Comparison of ENCODE assay signal across 12 mouse cellular contexts in genomic region chr1:93845766-93846366, GRCm38 (mm10). TPM values are rescaled to one million over a fixed set of nuclear protein-coding genes. Genes with fewer than 3 reads are reported as not detected.
DNase-seq lines count a peak whose midpoint lies in the region; ATAC-seq and TF ChIP-seq lines count a peak whose summit lies in the region.
"Not testable (repeated sequence)": the region's sequence is repeated elsewhere in the genome, so short reads cannot be mapped to it uniquely, and the experiment has no call there.
"Had no signal": no experiment of that assay in that cellular context is flagged by ENCODE, and none has a peak within 500 bp of the region (broad histone marks: within the 10 kb centered on the region; RNA-seq: fewer than 3 reads in every experiment).

No protein-coding gene starts in this region.

- not testable (repeated sequence) for H3K4me1 ChIP-seq in forebrain, embryonic 15.5 days; intestine, embryonic 14.5 days (replicated peaks; ENCODE audit: control insufficient read depth, insufficient read depth, low read length); kidney, postnatal 0 days (replicated peaks; ENCODE audit: insufficient read depth, low read length); midbrain, embryonic 16.5 days (ENCODE audit: control insufficient read depth, insufficient read depth, low read length)

- in situ Hi-C loops in Patski (cut with MboI; ENCODE audit: low pct_unique_long_range_greater_than_20kb) = not testable (repeated sequence)

- H3K9me3 ChIP-seq in forebrain, embryonic 15.5 days; intestine, embryonic 14.5 days (ENCODE audit: control insufficient read depth, low read length); kidney, postnatal 0 days (replicated peaks; ENCODE audit: low read length); midbrain, embryonic 16.5 days (replicated peaks; ENCODE audit: control insufficient read depth, low read length, poor library complexity, severe bottlenecking): not testable (repeated sequence)

- H3K36me3 ChIP-seq in forebrain, embryonic 15.5 days; intestine, embryonic 14.5 days (ENCODE audit: control insufficient read depth, insufficient read depth, low read length); kidney, postnatal 0 days (ENCODE audit: insufficient read depth, low read length); midbrain, embryonic 16.5 days (ENCODE audit: control insufficient read depth, insufficient read depth, low read length): not testable (repeated sequence)

- ATAC-seq in Patski = peak; percentile 97
- peak; percentile 81; the same call in 1 of the 2 replicates for ATAC-seq in forebrain, embryonic 15.5 days (replicated peaks)
- peak; percentile 80 to 93 for ATAC-seq in hematopoietic stem cell, adult 5-6 weeks (replicated peaks in 1 of 2; ENCODE audit: insufficient read depth in 1 of 2, low FRiP score in 2 of 2, low TSS enrichment in 1 of 2, low read depth in 1 of 2, poor library complexity in 2 of 2, severe bottlenecking in 2 of 2)
- ATAC-seq in intestine, embryonic 14.5 days (replicated peaks; ENCODE audit: low FRiP score, low TSS enrichment, low read depth) = peak; percentile 62; the same call in 1 of the 2 replicates
- ATAC-seq in kidney, postnatal 0 days (replicated peaks; ENCODE audit: low FRiP score, low read depth) = peak; percentile 54; the same call in 1 of the 2 replicates
- ATAC-seq in megakaryocyte progenitor cell, adult 5-6 weeks (replicated peaks; ENCODE audit: poor library complexity) = peak; percentile 99
- ATAC-seq in midbrain, embryonic 16.5 days = 0 out of 2 replicates have a peak, but pooled peaks have one; percentile 45

- WGBS in forebrain, embryonic 15.5 days = 97% methylated on average over 2 of the region's 3 CpGs
- 70% methylated on average over 1 of the region's 3 CpGs for WGBS in intestine, embryonic 14.5 days
- WGBS in kidney, postnatal 0 days = 25% methylated on average over 1 of the region's 3 CpGs
- 36% methylated on average over 1 of the region's 3 CpGs for WGBS in midbrain, embryonic 16.5 days

- not testable (repeated sequence) for H3K4me2 ChIP-seq in forebrain, embryonic 15.5 days (replicated peaks); intestine, embryonic 14.5 days (ENCODE audit: low read length); kidney, postnatal 0 days (ENCODE audit: low read length); midbrain, embryonic 16.5 days (ENCODE audit: low read length)

- CTCF ChIA-PET in Patski (lab: Charles Lee) = not testable (repeated sequence)

- TF ChIP-seq CTCF in Patski (IDR thresholded peaks at IDR 0.05); kidney, postnatal 0 days (IDR thresholded peaks at IDR 0.05; ENCODE audit: low read depth): not testable (repeated sequence)

- H3K27ac ChIP-seq in forebrain, embryonic 15.5 days (replicated peaks); intestine, embryonic 14.5 days (ENCODE audit: low read depth); kidney, postnatal 0 days; midbrain, embryonic 16.5 days (ENCODE audit: low read length): not testable (repeated sequence)

- DNase-seq in Patski (ENCODE audit: low read depth, low spot score); intestine, embryonic 14.5 days (ENCODE audit: low spot score); kidney, postnatal 0 days (ENCODE audit: low spot score): not testable (repeated sequence)

- not testable (repeated sequence) for H3K9ac ChIP-seq in forebrain, embryonic 15.5 days (replicated peaks); intestine, embryonic 14.5 days (ENCODE audit: low read length); kidney, postnatal 0 days (ENCODE audit: low read depth, low read length); midbrain, embryonic 16.5 days (ENCODE audit: low read depth, low read length)

- not testable (repeated sequence) for H3K4me3 ChIP-seq in forebrain, embryonic 15.5 days; intestine, embryonic 14.5 days (ENCODE audit: low read depth, low read length); kidney, postnatal 0 days (replicated peaks; ENCODE audit: low read depth, low read length); midbrain, embryonic 16.5 days (ENCODE audit: low read depth, low read length)

- not testable (repeated sequence) for H3K27me3 ChIP-seq in Patski; forebrain, embryonic 15.5 days; intestine, embryonic 14.5 days (replicated peaks; ENCODE audit: control insufficient read depth, insufficient read depth, low read length); kidney, postnatal 0 days (ENCODE audit: insufficient read depth, low read length); midbrain, embryonic 16.5 days (ENCODE audit: control insufficient read depth, insufficient read depth, low read depth, low read length)

- POLR2A ChIA-PET in Patski (lab: Charles Lee) = not testable (repeated sequence)

RNA-seq across cellular contexts. Expression of gene Gal3st2, which starts 15.2 kb away (rescaled TPM):
- not detected for polyA plus RNA-seq in Patski (2021)
- not detected in 2 replicates for polyA plus RNA-seq in forebrain, embryonic 15.5 days (2015; fragmentation: Nextera tagmentation; extraction: Ambion mirVana)
- not detected in 2 replicates for total RNA-seq in hematopoietic stem cell, adult 5-6 weeks (2017)
- polyA plus RNA-seq in intestine, embryonic 14.5 days (2014; fragmentation: Nextera tagmentation; extraction: Ambion mirVana) = 0.09 and 0.19 TPM in 2 replicates
- polyA plus RNA-seq in kidney, postnatal 0 days (2015; fragmentation: Nextera tagmentation; extraction: Ambion mirVana) = 0.13 and 0.19 TPM in 2 replicates
- total RNA-seq in megakaryocyte progenitor cell, adult 5-6 weeks (2015) = 0.15 TPM in 1 of 2 replicates, not detected in the other
- not detected in 2 replicates for total RNA-seq in megakaryocyte progenitor cell, adult 5-6 weeks (2017)
- not detected in 2 replicates for polyA plus RNA-seq in midbrain, embryonic 16.5 days (2015; fragmentation: Nextera tagmentation; extraction: Ambion mirVana)
- total RNA-seq: adrenal gland, postnatal 36 days; gastrocnemius, postnatal 36 days had no signal
- polyA plus RNA-seq: hindbrain, embryonic 15.5 days; liver, embryonic 12.5 days; neural tube, embryonic 13.5 days had no signal

RNA-seq across cellular contexts. Expression of gene D2hgdh, which starts 21.2 kb away (rescaled TPM):
- polyA plus RNA-seq in Patski (2021) = 34.9 TPM
- 15.5 and 16.1 TPM in 2 replicates for polyA plus RNA-seq in forebrain, embryonic 15.5 days (2015; fragmentation: Nextera tagmentation; extraction: Ambion mirVana)
- total RNA-seq in hematopoietic stem cell, adult 5-6 weeks (2017) = 29.5 and 33.8 TPM in 2 replicates
- 13.5 and 14.8 TPM in 2 replicates for polyA plus RNA-seq in intestine, embryonic 14.5 days (2014; fragmentation: Nextera tagmentation; extraction: Ambion mirVana)
- polyA plus RNA-seq in kidney, postnatal 0 days (2015; fragmentation: Nextera tagmentation; extraction: Ambion mirVana) = 12.7 and 13.3 TPM in 2 replicates
- total RNA-seq in megakaryocyte progenitor cell, adult 5-6 weeks (2015) = 11.5 and 14.4 TPM in 2 replicates
- 16.5 and 17.0 TPM in 2 replicates for total RNA-seq in megakaryocyte progenitor cell, adult 5-6 weeks (2017)
- 15.7 and 16.7 TPM in 2 replicates for polyA plus RNA-seq in midbrain, embryonic 16.5 days (2015; fragmentation: Nextera tagmentation; extraction: Ambion mirVana)

RNA-seq across cellular contexts. Expression of gene Ing5, which starts 42.1 kb away (rescaled TPM):
- polyA plus RNA-seq in Patski (2021) = 10.4 TPM
- polyA plus RNA-seq in forebrain, embryonic 15.5 days (2015; fragmentation: Nextera tagmentation; extraction: Ambion mirVana) = 10.7 and 11.4 TPM in 2 replicates
- total RNA-seq in hematopoietic stem cell, adult 5-6 weeks (2017) = 37.6 and 48.7 TPM in 2 replicates
- 19.7 and 23.2 TPM in 2 replicates for polyA plus RNA-seq in intestine, embryonic 14.5 days (2014; fragmentation: Nextera tagmentation; extraction: Ambion mirVana)
- 9.6 and 11.4 TPM in 2 replicates for polyA plus RNA-seq in kidney, postnatal 0 days (2015; fragmentation: Nextera tagmentation; extraction: Ambion mirVana)
- total RNA-seq in megakaryocyte progenitor cell, adult 5-6 weeks (2015) = 9.0 and 10.2 TPM in 2 replicates
- 38.3 and 42.8 TPM in 2 replicates for total RNA-seq in megakaryocyte progenitor cell, adult 5-6 weeks (2017)
- 10.0 and 10.4 TPM in 2 replicates for polyA plus RNA-seq in midbrain, embryonic 16.5 days (2015; fragmentation: Nextera tagmentation; extraction: Ambion mirVana)

RNA-seq across cellular contexts. Expression of gene Dtymk, which starts 44.1 kb away (rescaled TPM):
- polyA plus RNA-seq in Patski (2021) = 86.4 TPM
- 183 and 192 TPM in 2 replicates for polyA plus RNA-seq in forebrain, embryonic 15.5 days (2015; fragmentation: Nextera tagmentation; extraction: Ambion mirVana)
- 184 and 237 TPM in 2 replicates for total RNA-seq in hematopoietic stem cell, adult 5-6 weeks (2017)
- 272 and 288 TPM in 2 replicates for polyA plus RNA-seq in intestine, embryonic 14.5 days (2014; fragmentation: Nextera tagmentation; extraction: Ambion mirVana)
- 179 and 191 TPM in 2 replicates for polyA plus RNA-seq in kidney, postnatal 0 days (2015; fragmentation: Nextera tagmentation; extraction: Ambion mirVana)
- 234 TPM in 2 replicates for total RNA-seq in megakaryocyte progenitor cell, adult 5-6 weeks (2015)
- 229 and 230 TPM in 2 replicates for total RNA-seq in megakaryocyte progenitor cell, adult 5-6 weeks (2017)
- polyA plus RNA-seq in midbrain, embryonic 16.5 days (2015; fragmentation: Nextera tagmentation; extraction: Ambion mirVana) = 134 and 140 TPM in 2 replicates

Comparison
In these comparisons a context has a peak if more than half of its experiments do, and no peak if none do; other contexts are left out.
1. ATAC-seq: peak in every context shown above with its lines; median percentile 99 in megakaryocyte progenitor cell, adult 5-6 weeks; 97 in Patski; 86 in hematopoietic stem cell, adult 5-6 weeks; 81 in forebrain, embryonic 15.5 days; 62 in intestine, embryonic 14.5 days; 54 in kidney, postnatal 0 days; 45 in midbrain, embryonic 16.5 days.